Mouse (Mus musculus) limb, embryonic 11.5 days (tissue): ENCODE results near the gene Ccl28. TPM values are rescaled to one million over a fixed set of nuclear protein-coding genes. Genes with fewer than 3 reads are reported as not detected.
"Not testable (repeated sequence)": the region's sequence is repeated elsewhere in the genome, so short reads cannot be mapped to it uniquely, and the experiment has no call there.

Experiments
- ATAC-seq: fragments of 200-750 bp; cut with Nextera tagmentation; 2 replicates; pipeline ENCODE4 v1.8.0; 2017; ENCODE audit warnings: low read depth; ENCODE audit not compliant: insufficient number of reproducible peaks, low FRiP score, low TSS enrichment
- DNase-seq: peaks from one replicate; pipeline ENCODE4 v3.0.0-alpha.2; 2015; ENCODE audit warnings: low spot score
- H3K27ac ChIP-seq: fragments of 300-500 bp; sonication (generic); replicated peaks from 2 replicates; pipeline ENCODE4 v1.5.1; 2014; ENCODE audit warnings: low read depth, mild to moderate bottlenecking, low read length
- H3K27me3 ChIP-seq: fragments of 300-500 bp; sonication (generic); 2 replicates; pipeline ENCODE4 v1.6.1; 2014; ENCODE audit warnings: mild to moderate bottlenecking, low read length, mixed read lengths; ENCODE audit not compliant: control insufficient read depth, insufficient read depth
- H3K36me3 ChIP-seq: fragments of 300-500 bp; sonication (generic); 2 replicates; pipeline ENCODE4 v1.6.1; 2014; ENCODE audit warnings: mild to moderate bottlenecking, low read length, moderate library complexity, mixed read lengths; ENCODE audit not compliant: control insufficient read depth, insufficient read depth
- H3K4me1 ChIP-seq: fragments of 300-500 bp; sonication (generic); 2 replicates; pipeline ENCODE4 v1.6.1; 2014; ENCODE audit warnings: low read length, mixed read lengths; ENCODE audit not compliant: control insufficient read depth, insufficient read depth
- H3K4me2 ChIP-seq: fragments of 300-500 bp; sonication (generic); 2 replicates; pipeline ENCODE4 v1.6.1; 2014; ENCODE audit warnings: low read depth, mild to moderate bottlenecking, moderate library complexity; ENCODE audit not compliant: severe bottlenecking
- H3K4me3 ChIP-seq: fragments of 300-500 bp; sonication (generic); 2 replicates; pipeline ENCODE4 v1.5.1; 2014; ENCODE audit warnings: low read depth, low read length
- H3K9ac ChIP-seq: fragments of 300-500 bp; sonication (generic); 2 replicates; pipeline ENCODE4 v1.6.1; 2014; ENCODE audit warnings: mild to moderate bottlenecking, low read length
- H3K9me3 ChIP-seq: fragments of 300-500 bp; sonication (generic); 2 replicates; pipeline ENCODE4 v1.6.1; 2016; ENCODE audit warnings: low read length; ENCODE audit not compliant: control insufficient read depth
- WGBS: fragments of 180-500 bp; shearing (Covaris S2); extraction: QIAGEN DNeasy Blood & Tissue Kit; methylation state at CpG from one replicate; pipeline ENCODE4 v1.1.7; 2014; 5-methylcytosine and 5-hydroxymethylcytosine counted together
- polyA plus RNA-seq: library from polyadenylated mRNA; unstranded; fragments of >200 nt; fragmentation: Nextera tagmentation; extraction: Ambion mirVana; gene quantifications from 2 replicates; pipeline ENCODE4 v1.2.1, GENCODE M21; 2014

The Ccl28 gene
- polyA plus RNA-seq: 0.12 and 0.13 TPM in 2 replicates

DNA sequence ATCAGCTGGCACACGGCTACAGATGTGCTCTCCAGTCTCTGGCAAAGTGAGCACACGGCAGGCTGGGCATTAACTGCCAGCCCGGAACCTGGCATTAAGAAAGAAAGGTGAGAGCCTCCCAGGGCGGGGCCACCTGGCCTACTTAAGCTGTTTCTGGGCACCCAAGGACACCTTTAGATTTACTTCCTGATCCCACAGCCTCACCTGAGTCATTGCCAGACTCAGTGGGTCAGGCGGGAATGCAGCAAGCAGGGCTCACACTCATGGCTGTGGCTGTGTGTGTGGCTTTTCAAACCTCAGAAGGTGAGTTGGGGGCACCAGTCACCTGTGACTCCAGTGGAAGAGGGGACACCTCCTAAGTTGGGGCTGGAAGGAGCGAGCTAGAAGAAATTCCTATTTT is at the start of gene Ccl28:
Gene Ccl28, plus strand, starts transcription at position 186 of the 400 bp plus-strand sequence.
- WGBS: 86% methylated on average over 6 of the region's 6 CpGs
- Histone ChIP-seq H3K4me3 (no peak within 1 kb of the TSS), H3K9me3 (no peaks in the 10 kb centered on the region; the same call in 1 of the 2 replicates), H3K27me3 (no peaks in the 10 kb centered on the region), H3K4me1 (no peaks in the 10 kb centered on the region), H3K9ac (no peak within 1 kb of the TSS), H3K27ac (no peak within 1 kb of the TSS), H3K36me3 (no peaks in the 10 kb centered on the region), H3K4me2 (no peak within 1 kb of the TSS)
- ATAC-seq (no peak), DNase-seq (no peak)

DNA sequence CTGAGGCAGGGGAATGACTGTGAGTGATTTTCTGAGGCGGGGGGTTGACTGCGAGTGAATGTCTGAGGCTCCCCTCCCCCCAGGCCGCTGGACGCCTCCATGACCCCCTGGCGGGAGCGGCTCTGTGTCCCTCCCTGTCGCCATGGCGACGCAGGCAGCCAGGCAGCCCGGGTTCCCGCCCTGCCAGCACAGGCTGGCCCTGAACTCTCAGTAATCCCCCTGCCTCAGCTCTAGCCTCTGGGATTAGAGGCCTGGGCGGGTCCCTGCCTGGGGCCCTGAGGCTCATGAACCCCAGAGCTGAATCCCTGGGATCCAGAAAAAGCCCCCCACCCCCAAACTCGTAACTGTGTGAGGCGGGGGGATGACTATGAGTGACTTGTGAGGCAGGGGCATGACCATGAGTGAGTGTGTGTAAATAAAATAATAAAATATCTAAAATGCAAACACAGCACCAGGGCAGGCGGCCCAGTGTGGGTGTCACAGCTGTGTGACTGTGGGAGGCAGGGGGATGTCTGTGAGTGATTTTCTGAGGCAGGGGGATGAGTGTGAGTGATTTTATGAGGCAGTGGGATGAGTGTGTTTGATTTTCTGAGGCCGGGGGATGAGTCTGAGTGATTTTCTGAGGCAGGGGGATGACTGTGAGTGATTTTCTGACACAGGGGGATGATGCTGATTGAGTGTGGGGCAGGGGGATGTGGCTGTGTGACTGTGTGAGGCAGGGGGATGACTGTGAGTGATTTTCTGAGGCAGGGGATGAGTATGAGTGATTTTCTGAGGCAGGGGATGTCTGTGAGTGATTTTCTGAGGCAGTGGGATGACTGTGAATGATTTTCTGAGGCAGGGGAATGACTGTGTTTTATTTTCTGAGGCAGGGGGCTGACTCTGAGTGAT is 27.1 kb upstream of the Ccl28 start:
- whole genome bisulfite sequencing: 72% methylated on average over 15 of the region's 16 CpGs

DNA sequence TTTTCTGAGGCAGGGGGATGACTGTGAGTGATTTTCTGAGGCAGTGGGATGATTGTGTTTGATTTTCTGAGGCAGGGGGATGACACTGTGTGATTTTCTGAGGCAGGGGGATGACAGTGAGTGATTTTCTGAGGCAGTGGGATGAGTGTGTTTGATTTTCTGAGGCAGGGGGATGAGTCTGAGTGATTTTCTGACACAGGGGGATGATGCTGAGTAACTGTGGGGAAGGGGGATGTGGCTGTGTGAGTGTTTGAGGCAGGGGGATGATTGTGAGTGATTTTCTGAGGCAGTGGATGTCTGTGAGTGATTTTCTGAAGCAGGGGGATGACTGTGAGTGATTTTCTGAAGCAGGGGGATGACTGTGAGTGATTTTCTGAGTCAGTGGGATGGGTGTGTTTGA is 25.2 kb upstream of the Ccl28 start:
- not testable (repeated sequence) for H3K27ac ChIP-seq, H3K27me3 ChIP-seq, H3K4me1 ChIP-seq, H3K4me2 ChIP-seq, H3K36me3 ChIP-seq, ATAC-seq, H3K9ac ChIP-seq, H3K4me3 ChIP-seq
- peak; percentile 53 for DNase-seq
- peaks cover 17% of the 10 kb centered on the region for H3K9me3 ChIP-seq

More for the DNA sequence above, 27.1 kb upstream of the Ccl28 start:
- not testable (repeated sequence) for H3K27ac ChIP-seq, H3K36me3 ChIP-seq, H3K9ac ChIP-seq, H3K4me1 ChIP-seq, H3K4me2 ChIP-seq, H3K27me3 ChIP-seq, H3K4me3 ChIP-seq
- peak; percentile 95 for ATAC-seq
- H3K9me3 ChIP-seq: peaks cover 17% of the 10 kb centered on the region
- DNase-seq: peak; percentile 79

DNA sequence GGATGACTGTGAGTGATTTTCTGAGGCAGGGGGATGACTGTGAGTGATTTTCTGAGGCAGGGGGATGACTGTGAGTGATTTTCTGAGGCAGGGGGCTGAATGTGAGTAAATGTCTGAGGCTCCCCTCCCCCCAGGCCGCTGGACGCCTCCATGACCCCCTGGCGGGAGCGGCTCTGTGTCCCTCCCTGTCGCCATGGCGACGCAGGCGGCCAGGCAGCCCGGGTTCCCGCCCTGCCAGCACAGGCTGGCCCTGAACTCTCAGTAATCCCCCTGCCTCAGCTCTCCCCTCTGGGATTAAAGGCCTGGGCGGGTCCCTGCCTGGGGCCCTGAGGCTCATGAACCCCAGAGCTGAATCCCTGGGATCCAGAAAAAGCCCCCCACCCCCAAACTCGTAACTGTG is 24.6 kb upstream of the Ccl28 start:
- H3K27me3 ChIP-seq, DNase-seq, ATAC-seq, H3K36me3 ChIP-seq, H3K4me2 ChIP-seq, H3K9ac ChIP-seq, H3K27ac ChIP-seq, H3K4me3 ChIP-seq, H3K4me1 ChIP-seq: not testable (repeated sequence)
- H3K9me3 ChIP-seq: peaks cover 19% of the 10 kb centered on the region
- WGBS: 80% methylated on average over 10 of the region's 12 CpGs

DNA sequence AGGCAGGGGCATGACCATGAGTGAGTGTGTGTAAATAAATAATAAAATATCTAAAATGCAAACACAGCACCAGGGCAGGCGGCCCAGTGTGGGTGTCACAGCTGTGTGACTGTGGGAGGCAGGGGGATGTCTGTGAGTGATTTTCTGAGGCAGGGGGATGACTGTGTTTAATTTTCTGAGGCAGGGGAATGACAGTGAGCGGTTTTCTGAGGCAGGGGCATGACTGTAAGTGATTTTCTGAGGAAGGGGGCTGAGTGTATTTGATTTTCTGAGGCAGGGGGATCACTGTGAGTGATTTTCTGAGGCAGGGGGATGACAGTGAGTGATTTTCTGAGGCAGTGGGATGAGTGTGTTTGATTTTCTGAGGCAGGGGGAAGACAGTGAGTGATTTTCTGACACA is 24.1 kb upstream of the Ccl28 start:
- DNase-seq, H3K9ac ChIP-seq, H3K27ac ChIP-seq, ATAC-seq, H3K4me3 ChIP-seq, H3K4me1 ChIP-seq, H3K4me2 ChIP-seq, H3K27me3 ChIP-seq, H3K36me3 ChIP-seq: not testable (repeated sequence)
- WGBS: 76% methylated on average over 2 of the region's 2 CpGs
- peaks cover 19% of the 10 kb centered on the region for H3K9me3 ChIP-seq

GRCm38 (mm10) chr13:119600166-119600565 is 23.5 kb upstream of the Ccl28 start:
- H3K4me1 ChIP-seq, H3K9ac ChIP-seq, ATAC-seq, H3K36me3 ChIP-seq, H3K27me3 ChIP-seq, H3K4me2 ChIP-seq, H3K4me3 ChIP-seq, H3K27ac ChIP-seq: not testable (repeated sequence)
- H3K9me3 ChIP-seq: peaks cover 19% of the 10 kb centered on the region
- DNase-seq: peak; percentile 85

GRCm38 (mm10) chr13:119602688-119603331 is 20.8 kb upstream of the Ccl28 start:
- DNase-seq: peak; percentile 63
- not testable (repeated sequence) for H3K4me2 ChIP-seq, H3K9me3 ChIP-seq, H3K27ac ChIP-seq, H3K9ac ChIP-seq, H3K27me3 ChIP-seq, H3K4me1 ChIP-seq, H3K36me3 ChIP-seq, H3K4me3 ChIP-seq, ATAC-seq
- 41% methylated on average over 12 of the region's 13 CpGs for WGBS

- not testable (repeated sequence) for H3K4me2 ChIP-seq, H3K4me1 ChIP-seq, H3K4me3 ChIP-seq, H3K9me3 ChIP-seq, H3K9ac ChIP-seq, H3K27ac ChIP-seq, H3K27me3 ChIP-seq, H3K36me3 ChIP-seq
- WGBS: 94% methylated on average over 6 of the region's 8 CpGs
- DNase-seq: peak; percentile 39
- ATAC-seq: 0 out of 2 replicates have a peak, but pooled peaks have one; percentile 14
These were observed 19.7 kb upstream of the Ccl28 start for GRCm38 (mm10) chr13:119603890-119604289.
